Mouse (Mus musculus): ENCODE results near the gene Tex50. TPM values are rescaled to one million over a fixed set of nuclear protein-coding genes. Genes with fewer than 3 reads are reported as not detected.
A peak's percentile ranks its signal among the peaks of the same experiment; 100 is the strongest.

Tex50 gene
- total and polyA plus RNA-seq, 3 experiments: not detected

- dilution Hi-C loops (cut with MboI; ENCODE audit: extremely low pct_ligation_motif_present, extremely low pct_unique_long_range_greater_than_20kb, low sequenced_read_pairs): no loop called here
- DNase-seq (ENCODE audit: extremely low read depth): no peak
- Histone ChIP-seq H3K9me3 (replicated peaks; ENCODE audit: low read length) (peaks cover 4% of the 10 kb centered on the region), H3K9ac (ENCODE audit: insufficient read depth, low read depth) (no peak overlapping the region), H3K4me1 (ENCODE audit: control insufficient read depth in 1 of 2, insufficient read depth in 2 of 2) (peaks cover 9 to 11% of the 10 kb centered on the region in 2 experiments; a peak in 2 of 4 replicates), H3K27ac (ENCODE audit: insufficient read depth, low read depth) (no peak overlapping the region), H3K27me3 (replicated peaks) (peaks cover 1% of the 10 kb centered on the region), H3K36me3 (replicated peaks in 1 of 2; ENCODE audit: control insufficient read depth in 1 of 2, insufficient read depth in 1 of 2, low read length in 1 of 2) (no peaks in the 10 kb centered on the region), H3K79me2 (replicated peaks; ENCODE audit: control insufficient read depth, extremely low read depth, insufficient read depth, poor library complexity, severe bottlenecking) (no peaks in the 10 kb centered on the region), H3K4me2 (ENCODE audit: insufficient read depth, low read depth, poor library complexity, severe bottlenecking) (peak overlapping the region; percentile 74; the same call in 1 of the 2 replicates), H3K4me3 (replicated peaks in 1 of 3; ENCODE audit: low read depth in 2 of 3, low read length in 2 of 3, poor library complexity in 1 of 3) (no peak overlapping the region)
- TF ChIP-seq RCOR1 (conservative IDR thresholded peaks at IDR 0.05; ENCODE audit: low read depth, low read length): no peak
- no peak for TF ChIP-seq PAX5 (IDR thresholded peaks at IDR 0.05; ENCODE audit: low read length)
- TF ChIP-seq MAZ (IDR thresholded peaks at IDR 0.05; ENCODE audit: low read depth, low read length): no peak
- TF ChIP-seq JUN (IDR thresholded peaks at IDR 0.05; ENCODE audit: insufficient read depth, low read depth, low read length): no peak
- TF ChIP-seq ZNF384 (IDR thresholded peaks at IDR 0.05; ENCODE audit: low read depth, low read length): no peak
- no peak for TF ChIP-seq ZKSCAN1 (IDR thresholded peaks at IDR 0.05; ENCODE audit: borderline replicate concordance, low read depth, low read length)
- in situ Hi-C loops (cut with MboI; ENCODE audit: low pct_ligation_motif_present, low pct_unique_long_range_greater_than_20kb, low sequenced_read_pairs): loop anchor here (25.0 kb wide), 2 partner anchors 253 to 328 kb away; no protein-coding TSS in a partner anchor
Measured at GRCm38 (mm10) chr1:161190253-161190910, 31.3 kb upstream of the Tex50 start.

DNA sequence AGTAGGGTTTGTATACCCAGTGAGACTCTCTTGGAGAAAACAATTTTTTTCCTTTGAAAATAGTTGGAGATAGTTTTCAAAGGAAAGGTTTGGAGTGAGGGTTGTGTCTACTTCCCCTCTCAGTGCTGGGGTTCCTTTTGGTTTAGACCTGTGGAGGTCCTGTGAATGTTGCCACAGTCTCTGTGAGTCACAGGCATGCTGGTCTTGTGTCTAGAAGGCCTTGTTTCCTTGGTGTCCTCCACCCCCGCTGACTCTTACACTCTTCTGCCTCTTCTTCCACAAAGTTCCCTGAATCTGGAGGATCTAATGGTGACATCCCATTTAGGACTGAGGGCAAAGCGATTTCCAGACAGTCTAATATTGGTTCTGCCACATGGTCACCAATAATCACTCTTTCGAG lies 26.3 kb upstream of the Tex50 start:
- TF ChIP-seq GABPA (IDR thresholded peaks at IDR 0.05; ENCODE audit: insufficient replicate concordance, low read depth, low read length) (no peak), ZKSCAN1 (IDR thresholded peaks at IDR 0.05; ENCODE audit: borderline replicate concordance, low read depth, low read length) (no peak), MYC (IDR thresholded peaks at IDR 0.05; ENCODE audit: low read depth, low read length) (no peak), CHD2 (IDR thresholded peaks at IDR 0.05; ENCODE audit: low read length) (no peak), POLR2AphosphoS2 (IDR thresholded peaks at IDR 0.05; ENCODE audit: low read depth, low read length) (no peak), JUN (IDR thresholded peaks at IDR 0.05; ENCODE audit: insufficient read depth, low read depth, low read length) (no peak), ZC3H11A (IDR thresholded peaks at IDR 0.05; ENCODE audit: low read depth, low read length) (no peak), NELFE (IDR thresholded peaks at IDR 0.05; ENCODE audit: low read depth, low read length) (no peak), SIN3A (IDR thresholded peaks at IDR 0.05; ENCODE audit: low read length) (no peak), IRF4 (IDR thresholded peaks at IDR 0.05; ENCODE audit: low read depth, low read length) (no peak), PAX5 (IDR thresholded peaks at IDR 0.05; ENCODE audit: low read length) (no peak), JUND (conservative IDR thresholded peaks at IDR 0.05; ENCODE audit: low read depth, low read length) (no peak), MAZ (IDR thresholded peaks at IDR 0.05; ENCODE audit: low read depth, low read length) (no peak), EP300 (IDR thresholded peaks at IDR 0.05; ENCODE audit: low read length) (no peak), TBP (conservative IDR thresholded peaks at IDR 0.05; ENCODE audit: low read depth, low read length) (no peak), E2F4 (IDR thresholded peaks at IDR 0.05; ENCODE audit: insufficient replicate concordance, low read depth, low read length) (no peak), NRF1 (IDR thresholded peaks at IDR 0.05; ENCODE audit: low read depth, low read length) (no peak), UBTF (IDR thresholded peaks at IDR 0.05; ENCODE audit: low read depth, low read length) (no peak), MAX (IDR thresholded peaks at IDR 0.05; ENCODE audit: low read length) (no peak), USF2 (conservative IDR thresholded peaks at IDR 0.05; ENCODE audit: low read depth, low read length) (no peak)
- Histone ChIP-seq H3K79me2 (replicated peaks; ENCODE audit: control insufficient read depth, extremely low read depth, insufficient read depth, poor library complexity, severe bottlenecking) (no peaks in the 10 kb centered on the region), H3K9ac (ENCODE audit: insufficient read depth, low read depth) (no peak overlapping the region), H3K4me1 (ENCODE audit: control insufficient read depth in 1 of 2, insufficient read depth in 2 of 2) (peaks cover 3 to 7% of the 10 kb centered on the region in 2 experiments; a peak in 2 of 4 replicates), H3K27me3 (replicated peaks) (no peaks in the 10 kb centered on the region), H3K9me3 (replicated peaks; ENCODE audit: low read length) (peaks cover 2% of the 10 kb centered on the region), H3K4me2 (ENCODE audit: insufficient read depth, low read depth, poor library complexity, severe bottlenecking) (no peak overlapping the region), H3K4me3 (replicated peaks in 1 of 3; ENCODE audit: low read depth in 2 of 3, low read length in 2 of 3, poor library complexity in 1 of 3) (no peak overlapping the region), H3K36me3 (replicated peaks in 1 of 2; ENCODE audit: control insufficient read depth in 1 of 2, insufficient read depth in 1 of 2, low read length in 1 of 2) (no peaks in the 10 kb centered on the region), H3K27ac (ENCODE audit: insufficient read depth, low read depth) (no peak overlapping the region)
- no peak for DNase-seq (ENCODE audit: extremely low read depth)
- dilution Hi-C loops (cut with MboI; ENCODE audit: extremely low pct_ligation_motif_present, extremely low pct_unique_long_range_greater_than_20kb, low sequenced_read_pairs): no loop called here
- in situ Hi-C loops (cut with MboI; ENCODE audit: low pct_ligation_motif_present, low pct_unique_long_range_greater_than_20kb, low sequenced_read_pairs): loop anchor here (25.0 kb wide), 2 partner anchors 248 to 323 kb away; no protein-coding TSS in a partner anchor

All from CH12.LX (cell line).